Mouse (Mus musculus): ENCODE data around the gene Chka. TPM values are rescaled to one million over a fixed set of nuclear protein-coding genes. Genes with fewer than 3 reads are reported as not detected.
A peak's percentile ranks its signal among the peaks of the same experiment; 100 is the strongest.

The Chka gene
- total RNA-seq, 2 experiments from 2014 or later = 88.7 to 104 TPM

GRCm38 (mm10) chr19:3935896-3936850 lies 84.6 kb downstream of the Chka start:
- intact Hi-C loops (cut with DNase I) = no loop called here
- DNase-seq = peak; percentile 41

GRCm38 (mm10) chr19:3942315-3942714 lies 90.7 kb downstream of the Chka start:
- intact Hi-C loops (cut with DNase I) = no loop called here
- DNase-seq = no peak

- no peak for DNase-seq
- intact Hi-C loops (cut with DNase I) = no loop called here
Measured at GRCm38 (mm10) chr19:3942986-3943735, 91.6 kb downstream of the Chka start.

Other genes starting within 250 kb of the Chka start
- 10 to 100 TPM; 11.9 to 13.2 TPM for gene Lrp5, start 165.2 kb upstream of the Chka start, total RNA-seq (2021)
- 10 to 100 TPM; 38.8 to 40.6 TPM for gene 1810055G02Rik, start 143.5 kb upstream of the Chka start, total RNA-seq (2021)
- 10 to 100 TPM; 89.1 to 90.7 TPM for gene Kmt5b, start 84.4 kb upstream of the Chka start, total RNA-seq (2021)
- 10 to 100 TPM; 24.0 to 27.9 TPM for gene Tcirg1, start 55.4 kb downstream of the Chka start, total RNA-seq (2021)
- gene Ndufs8, start 61.0 kb downstream of the Chka start, total RNA-seq (2021) = 100 to 1,000 TPM in 1 of 2 experiments, 10 to 100 TPM in 1; 94.0 to 102 TPM
- gene Aldh3b1, start 78.0 kb downstream of the Chka start, total RNA-seq (2021) = 1 to 10 TPM; 1.5 to 1.9 TPM
- 1 to 10 TPM; 6.4 to 8.9 TPM for gene Unc93b1, start 83.4 kb downstream of the Chka start, total RNA-seq (2021)
- not detected for gene Aldh3b3, start 106.9 kb downstream of the Chka start, total RNA-seq (2021)
- gene Aldh3b2, start 120.6 kb downstream of the Chka start, total RNA-seq (2021) = under 1 TPM; 0.40 to 0.64 TPM
- 1 to 10 TPM; 1.4 to 1.6 TPM for gene Acy3, start 134.8 kb downstream of the Chka start, total RNA-seq (2021)
- gene Tbx10, start 141.0 kb downstream of the Chka start, total RNA-seq (2021) = not detected
- 10 to 100 TPM; 14.6 to 14.8 TPM for gene Nudt8, start 148.8 kb downstream of the Chka start, total RNA-seq (2021)
- gene Gm49405, start 148.9 kb downstream of the Chka start, total RNA-seq (2021) = 1 to 10 TPM; 4.1 to 4.8 TPM
- 1 to 10 TPM; 8.3 to 9.4 TPM for gene Doc2g, start 151.5 kb downstream of the Chka start, total RNA-seq (2021)
- 100 to 1,000 TPM; 185 to 196 TPM for gene Ndufv1, start 161.0 kb downstream of the Chka start, total RNA-seq (2021)
- 100 to 1,000 TPM; 288 to 297 TPM for gene Gstp1, start 186.2 kb downstream of the Chka start, total RNA-seq (2021)
- gene Gstp2, start 194.2 kb downstream of the Chka start, total RNA-seq (2021) = 10 to 100 TPM; 27.2 to 31.6 TPM
- not detected for gene Gstp3, start 207.8 kb downstream of the Chka start, total RNA-seq (2021)
- not detected for gene Cabp2, start 229.8 kb downstream of the Chka start, total RNA-seq (2021)
- gene Cdk2ap2, start 245.4 kb downstream of the Chka start, total RNA-seq (2021) = 10 to 100 TPM; 27.5 to 28.3 TPM
- gene Pitpnm1, start 248.2 kb downstream of the Chka start, total RNA-seq (2021) = 100 to 1,000 TPM; 185 to 187 TPM

Measured in left cerebral cortex, postnatal 4 days (tissue).